Mouse (Mus musculus) adrenal gland, adult (tissue): ENCODE measurements around the gene Gm20696.

Source experiments
- DNase-seq, 2 experiments: peaks; one replicate each; pipeline ENCODE4 v3.0.0; 2022 to 2023; ENCODE audit warnings: low spot score in 1 of 2; ENCODE audit not compliant: inconsistent age in 2 of 2

Gm20696 gene

GRCm38 (mm10) chr6:99665457-99666317, 910 bp downstream of the Gm20696 start:
- DNase-seq: peak; percentile 18 to 58

GRCm38 (mm10) chr6:99663232-99663631, 3.4 kb downstream of the Gm20696 start:
- no peak for DNase-seq

- no peak for DNase-seq
Measured at GRCm38 (mm10) chr6:99660443-99660842, 6.2 kb downstream of the Gm20696 start.

DNA sequence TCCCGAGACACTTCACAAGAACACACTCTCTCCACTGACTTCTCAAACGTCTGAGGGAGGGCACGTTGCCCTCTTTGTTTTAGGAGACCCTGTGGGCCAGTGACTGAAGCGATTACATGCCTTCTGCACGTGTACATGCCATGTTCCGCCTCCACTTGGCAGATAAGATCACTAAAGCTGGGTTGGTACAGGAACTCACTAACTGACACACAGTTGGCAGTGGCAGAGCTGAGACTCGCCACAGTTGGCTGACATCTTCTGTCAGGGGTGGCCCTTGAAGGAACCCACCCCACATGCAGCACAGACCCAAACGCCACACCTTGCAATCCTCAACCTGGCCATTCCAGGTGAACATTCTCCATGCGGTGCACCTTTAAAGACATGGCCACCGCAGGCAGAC, 8.0 kb downstream of the Gm20696 start:
- DNase-seq: peak in 1 of 2 experiments; percentile 54

GRCm38 (mm10) chr6:99656088-99656487, 10.5 kb downstream of the Gm20696 start:
- DNase-seq: peak in 1 of 2 experiments; percentile 46

DNA sequence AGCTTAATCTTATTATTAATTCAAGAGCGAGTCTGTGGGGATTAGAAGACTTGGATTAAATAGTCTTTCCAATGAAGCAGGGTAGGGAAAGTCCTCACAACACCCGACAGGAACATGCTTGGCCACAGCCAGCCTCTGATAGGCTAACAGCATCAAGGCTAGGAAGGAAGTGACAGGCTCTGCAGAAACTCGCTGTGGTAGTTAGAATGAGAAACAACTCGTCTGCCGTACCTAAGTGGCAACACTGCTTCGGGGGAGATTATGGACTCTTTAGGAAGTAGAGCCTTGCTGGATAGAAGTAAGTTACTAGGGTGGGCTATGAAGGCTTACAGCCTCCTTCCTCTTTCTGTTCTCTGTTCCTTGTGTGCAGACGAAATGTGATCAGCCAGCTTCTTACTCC, 11.1 kb downstream of the Gm20696 start:
- DNase-seq: no peak

DNA sequence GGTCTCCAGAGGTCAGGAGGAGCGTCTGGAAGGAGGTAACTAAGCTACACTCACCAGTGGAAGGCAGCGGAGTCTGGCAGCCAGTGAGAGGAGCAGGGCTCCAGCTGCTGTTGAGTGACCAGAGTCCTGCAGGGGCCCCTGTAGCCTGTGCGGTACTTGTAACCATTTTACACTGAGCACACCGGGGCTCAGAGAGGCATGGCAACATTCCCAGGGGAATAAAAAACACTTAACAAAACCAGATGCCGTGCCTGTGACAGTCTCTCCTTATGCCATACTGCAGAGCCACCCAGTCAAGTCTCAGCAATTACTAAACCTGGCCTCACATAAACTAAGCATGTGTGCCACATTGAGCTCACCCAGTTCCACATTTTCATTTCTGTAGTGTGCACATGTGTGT, 12.3 kb downstream of the Gm20696 start:
- DNase-seq: no peak

DNA sequence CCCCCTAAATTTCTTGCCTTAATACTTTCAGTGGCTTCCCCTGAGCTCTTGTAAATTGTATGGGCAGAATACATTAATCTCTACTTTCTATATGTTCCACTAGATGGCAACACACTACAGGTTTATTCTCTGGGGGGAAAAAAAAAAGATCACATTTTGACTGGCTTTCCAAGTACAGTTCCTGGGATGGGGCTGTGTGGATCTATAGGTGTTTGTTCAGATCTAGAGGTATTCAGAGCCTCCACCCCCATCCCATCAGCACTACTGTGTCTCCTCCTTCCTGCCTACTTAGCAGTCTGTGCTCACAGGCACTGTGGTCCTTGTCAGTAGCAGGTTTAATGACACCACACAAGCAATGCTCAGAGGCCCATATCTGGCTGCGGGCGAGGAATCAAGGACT, 14.3 kb downstream of the Gm20696 start:
- no peak for DNase-seq

GRCm38 (mm10) chr6:99649307-99649706, 17.3 kb downstream of the Gm20696 start:
- DNase-seq: no peak

DNA sequence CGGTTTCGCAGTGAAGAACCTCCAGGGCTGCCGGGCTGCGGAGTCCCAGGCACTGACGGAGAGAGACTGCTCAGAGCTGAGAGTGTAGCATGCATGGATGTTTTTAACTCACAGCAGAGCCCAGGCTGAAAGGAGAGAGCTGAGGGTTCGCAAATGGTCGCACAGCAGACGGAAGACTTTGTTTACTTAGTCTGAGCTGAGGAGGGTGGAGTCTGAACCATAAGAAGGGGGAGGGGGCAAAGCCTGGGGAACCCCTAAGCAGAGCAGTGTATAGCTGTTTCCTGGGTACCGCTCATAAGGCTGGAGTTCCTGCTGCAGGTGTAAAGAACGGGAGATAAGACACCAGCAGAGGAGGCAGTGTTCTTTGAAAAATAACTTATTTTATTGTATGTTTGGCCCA, 20.3 kb downstream of the Gm20696 start:
- DNase-seq: no peak

DNA sequence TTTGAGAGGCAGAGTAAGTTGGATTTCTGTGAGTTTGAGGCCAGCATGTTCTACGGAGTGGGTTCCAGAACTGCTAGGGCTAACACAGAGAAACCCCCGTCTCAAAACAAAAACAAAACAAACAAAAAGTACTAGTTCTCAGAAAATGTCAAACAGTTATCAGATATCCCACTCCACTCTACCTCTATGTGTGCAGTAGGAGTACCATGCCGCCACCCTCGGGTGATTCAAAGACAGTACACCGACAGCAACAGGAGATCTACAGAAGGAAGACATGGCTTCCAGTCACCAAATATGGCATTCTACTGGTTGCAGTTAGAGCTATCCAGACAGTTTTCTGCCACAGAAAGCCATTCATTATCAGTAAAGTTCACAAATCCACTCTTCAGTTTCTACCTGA, 21.7 kb downstream of the Gm20696 start:
- DNase-seq: no peak

GRCm38 (mm10) chr6:99644386-99644785, 22.2 kb downstream of the Gm20696 start:
- DNase-seq: peak; percentile 18 to 59

DNA sequence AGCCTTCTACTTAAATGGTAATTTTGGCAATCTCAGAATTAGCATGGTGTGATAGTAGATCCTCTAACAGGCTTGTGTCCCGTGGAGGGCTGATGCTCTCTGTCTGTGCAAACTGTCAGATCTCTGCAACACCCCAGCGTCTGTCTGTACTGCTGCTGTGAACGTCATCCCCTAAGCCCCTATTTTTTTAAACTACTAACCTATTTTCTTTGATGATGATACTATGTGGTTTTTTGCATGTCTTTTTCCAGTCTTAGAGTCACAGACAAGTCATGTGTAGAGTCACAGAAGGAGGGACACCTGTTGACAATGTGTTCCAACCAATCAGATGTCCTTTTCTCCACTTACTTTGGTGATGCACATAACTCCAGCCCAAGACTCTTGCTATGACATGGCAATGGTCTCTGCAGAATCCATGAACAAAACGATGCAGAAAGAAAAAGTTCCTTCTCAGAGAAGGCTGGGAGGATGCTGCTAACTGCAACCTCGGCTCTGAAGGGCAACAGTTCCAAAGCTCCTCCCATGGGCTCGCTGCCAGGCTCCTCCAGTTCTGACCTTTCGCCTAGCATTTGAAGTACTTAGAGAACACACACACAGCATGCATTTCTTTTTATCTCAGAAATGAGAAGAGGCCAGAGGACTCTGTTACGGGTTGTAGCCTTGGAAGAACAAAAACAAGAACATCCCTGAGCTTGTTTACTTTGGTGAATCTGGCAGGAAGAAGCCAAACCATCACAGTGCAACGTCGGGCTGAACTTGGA, 23.0 kb downstream of the Gm20696 start:
- peak; percentile 86 to 91 for DNase-seq

GRCm38 (mm10) chr6:99637456-99637855, 29.1 kb downstream of the Gm20696 start:
- DNase-seq: no peak

DNA sequence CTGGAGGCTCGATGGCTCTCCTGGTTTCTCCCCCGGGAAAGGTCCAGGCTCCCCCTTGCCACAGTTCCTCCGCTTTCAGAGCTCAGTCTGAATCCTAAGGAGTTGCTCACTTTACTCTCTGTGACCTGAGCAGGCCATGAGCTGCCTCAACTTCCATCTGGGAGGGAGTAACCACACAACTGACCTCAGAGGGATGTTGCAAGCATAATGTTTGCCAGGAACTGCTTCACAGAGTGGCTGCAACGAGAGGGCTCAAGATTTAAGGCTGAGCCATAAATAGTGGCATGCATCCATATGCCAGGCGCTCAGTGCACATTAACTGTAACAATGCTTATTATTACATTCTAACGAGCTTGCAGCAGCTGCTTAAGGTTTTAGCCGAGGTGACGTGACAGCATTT, 29.8 kb downstream of the Gm20696 start:
- DNase-seq: no peak

GRCm38 (mm10) chr6:99636121-99636520, 30.5 kb downstream of the Gm20696 start:
- DNase-seq: no peak

GRCm38 (mm10) chr6:99632121-99632980, 34.2 kb downstream of the Gm20696 start:
- no peak for DNase-seq

DNA sequence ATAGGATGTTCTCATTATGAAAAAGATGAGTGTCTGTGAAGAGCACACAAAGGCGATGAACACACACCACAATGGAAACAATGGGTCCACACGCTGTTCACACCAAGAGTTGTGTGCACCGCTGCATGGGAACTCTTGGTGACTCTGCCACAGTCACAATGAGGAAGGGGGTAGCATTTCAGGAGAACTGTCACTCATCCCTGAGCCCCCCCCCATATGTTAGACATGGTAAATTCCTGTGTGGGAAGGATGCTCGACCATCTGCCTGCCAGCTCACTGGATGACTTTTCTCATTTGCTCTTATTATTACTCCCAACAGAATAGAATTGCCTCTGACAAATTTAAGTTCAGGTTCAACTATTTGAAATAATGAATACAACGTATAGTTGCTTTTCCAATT, 35.0 kb downstream of the Gm20696 start:
- DNase-seq: no peak

GRCm38 (mm10) chr6:99629726-99630458, 36.7 kb downstream of the Gm20696 start:
- no peak for DNase-seq

DNA sequence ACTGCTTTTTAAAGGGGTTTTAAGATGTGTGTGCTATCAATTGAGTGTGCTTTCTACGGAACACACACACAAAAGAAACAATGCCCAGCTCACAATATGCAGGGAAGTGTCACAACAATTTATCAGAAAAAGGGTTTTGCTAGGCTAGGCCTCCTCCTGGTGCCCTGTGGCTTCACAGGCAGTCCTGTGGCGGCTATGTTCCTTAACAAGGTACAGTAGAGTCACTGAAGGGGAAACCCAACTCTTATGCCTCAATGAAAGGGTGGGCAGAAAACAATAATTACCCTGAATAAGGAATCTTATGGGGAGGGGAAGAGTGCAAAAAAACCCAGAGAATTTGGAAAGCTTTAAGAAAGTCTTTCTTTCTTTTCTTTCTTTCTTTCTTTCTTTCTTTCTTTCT, 40.2 kb downstream of the Gm20696 start:
- DNase-seq: no peak

- no peak for DNase-seq
Measured at GRCm38 (mm10) chr6:99625803-99626202, 40.8 kb downstream of the Gm20696 start.
